Mouse (Mus musculus) megakaryocyte, embryonic 14.5 days (primary cell): ENCODE measurements around the gene Icam4.

Source experiments
- FLI1 ChIP-seq: IDR thresholded peaks from 2 replicates; pipeline ENCODE4 v1.6.1; 2012; ENCODE audit warnings: low read length, inconsistent platforms, mixed read lengths
- GATA1 ChIP-seq: IDR thresholded peaks from 3 replicates; pipeline ENCODE4 v1.6.1; 2012; ENCODE audit warnings: mixed read lengths, low read length, inconsistent platforms, borderline replicate concordance

DNA sequence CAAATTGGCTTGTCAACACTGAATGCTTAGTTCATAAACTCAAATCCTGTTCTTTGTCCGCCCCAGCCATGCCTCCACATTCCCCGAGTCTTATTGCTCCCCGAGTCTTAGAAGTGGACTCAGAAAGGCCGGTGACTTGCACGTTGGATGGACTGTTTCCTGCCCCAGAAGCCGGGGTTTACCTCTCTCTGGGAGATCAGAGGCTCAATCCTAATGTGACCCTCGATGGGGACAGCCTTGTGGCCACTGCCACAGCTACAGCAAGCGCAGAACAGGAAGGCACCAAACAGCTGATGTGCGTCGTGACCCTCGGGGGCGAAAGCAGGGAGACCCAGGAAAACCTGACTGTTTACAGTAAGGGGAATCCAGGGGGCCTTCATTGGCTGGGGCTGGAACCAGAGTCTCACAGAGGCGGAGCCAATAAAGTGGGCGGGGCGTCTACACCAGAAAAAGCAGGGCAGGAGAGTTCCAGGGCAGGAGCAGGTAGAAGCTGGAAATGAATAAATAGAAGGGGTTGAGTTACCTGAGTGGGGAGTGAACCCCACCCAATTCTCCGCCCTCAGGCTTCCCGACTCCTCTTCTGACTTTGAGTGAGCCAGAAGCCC, 5.4 kb downstream of the Icam4 start:
- no peak for TF ChIP-seq FLI1
- no peak for TF ChIP-seq GATA1
